Mouse (Mus musculus) layer of hippocampus, adult 11-12 months (tissue): ENCODE results near the gene Rps6.

Source experiments
- DNase-seq: peaks from one replicate; pipeline ENCODE4 v3.0.0; 2022; ENCODE audit warnings: low spot score

The Rps6 gene

DNA sequence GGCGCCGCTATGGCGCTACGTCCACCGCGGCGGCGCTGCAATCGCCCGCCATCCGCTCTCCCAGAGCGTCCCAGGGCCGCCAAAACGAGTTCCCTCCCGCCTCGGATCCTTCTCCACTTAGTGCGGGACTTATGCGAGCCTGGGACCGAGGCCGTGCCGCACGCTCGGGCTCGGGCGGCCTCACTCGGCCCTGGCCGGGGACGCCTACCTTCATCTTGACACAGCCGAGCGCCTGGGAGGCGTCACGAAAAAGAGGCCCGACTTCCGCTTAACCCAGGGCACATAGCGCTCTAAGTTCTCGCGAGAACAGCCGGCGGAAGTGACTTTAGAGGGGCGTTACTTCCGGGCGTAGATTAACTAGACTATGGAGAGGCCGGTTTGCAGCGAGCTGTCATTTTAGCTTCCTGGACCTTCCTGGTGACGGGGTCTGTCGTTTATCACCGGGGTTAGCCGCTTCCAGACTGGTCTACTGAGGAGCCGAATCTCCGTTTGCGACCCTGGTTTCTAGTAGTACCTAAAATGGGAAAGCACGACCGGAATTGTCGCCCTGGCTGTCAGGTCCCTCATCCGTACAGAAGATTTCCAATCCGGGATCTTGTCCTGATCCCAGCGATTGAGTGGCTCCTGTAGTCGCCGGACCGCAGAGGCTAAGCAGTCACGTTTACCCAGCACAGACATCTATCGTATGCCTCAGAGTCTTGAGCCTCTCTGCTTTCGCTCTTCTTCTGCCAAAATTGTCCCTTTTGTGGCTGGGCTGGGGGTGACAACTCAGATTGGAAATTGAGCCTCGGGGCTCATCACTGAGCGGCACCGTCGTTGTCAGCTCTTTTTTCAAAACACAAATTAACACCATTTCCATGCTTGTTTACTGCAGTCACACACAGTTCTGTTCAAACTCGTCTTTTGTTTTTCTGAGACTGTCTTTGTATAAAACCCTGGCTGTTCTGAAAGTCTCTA, at the start of gene Rps6:
Gene Rps6, minus strand, starts transcription at position 300 of the 957 bp plus-strand sequence.
- DNase-seq = peak; percentile 97

DNA sequence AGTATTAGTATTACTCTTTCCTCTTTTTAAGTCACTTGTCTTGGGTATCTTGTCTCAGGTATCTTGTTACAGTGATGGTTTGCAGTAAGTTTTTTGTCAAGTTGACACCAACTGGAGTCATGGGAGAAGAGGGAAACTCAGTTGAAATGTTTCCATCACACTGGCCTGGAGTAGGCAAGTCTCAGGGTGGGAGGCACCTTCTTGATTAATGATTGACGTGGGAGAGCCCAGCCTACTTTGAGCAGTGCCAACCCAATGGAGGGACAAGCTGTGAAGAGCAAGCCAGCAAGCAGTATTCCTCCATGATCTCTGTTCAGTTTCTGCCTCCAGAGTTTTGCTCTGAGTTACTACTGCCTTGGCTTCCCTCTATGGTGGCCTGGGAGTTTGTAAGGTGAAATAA, 48.7 kb upstream of the Rps6 start:
- DNase-seq = no peak

DNA sequence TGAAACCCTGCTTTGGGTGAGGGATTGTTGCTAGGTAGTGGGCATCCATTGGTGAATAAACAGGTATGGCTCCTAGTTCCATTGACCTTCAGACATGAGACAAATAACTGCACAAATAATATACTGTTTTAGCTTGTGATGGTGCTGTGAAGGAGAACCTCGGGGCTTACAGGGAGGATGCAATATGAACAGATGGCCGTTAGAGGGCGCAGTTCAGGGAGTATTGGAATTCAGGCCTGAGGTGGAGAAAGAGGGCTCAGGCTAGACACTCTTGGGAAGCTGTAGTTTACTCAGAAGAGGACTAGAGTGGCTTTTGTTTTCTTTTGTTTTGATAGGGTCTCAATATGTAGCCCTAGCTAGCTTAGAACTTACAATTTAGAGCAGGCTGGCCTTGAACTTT, 47.8 kb upstream of the Rps6 start:
- no peak for DNase-seq

DNA sequence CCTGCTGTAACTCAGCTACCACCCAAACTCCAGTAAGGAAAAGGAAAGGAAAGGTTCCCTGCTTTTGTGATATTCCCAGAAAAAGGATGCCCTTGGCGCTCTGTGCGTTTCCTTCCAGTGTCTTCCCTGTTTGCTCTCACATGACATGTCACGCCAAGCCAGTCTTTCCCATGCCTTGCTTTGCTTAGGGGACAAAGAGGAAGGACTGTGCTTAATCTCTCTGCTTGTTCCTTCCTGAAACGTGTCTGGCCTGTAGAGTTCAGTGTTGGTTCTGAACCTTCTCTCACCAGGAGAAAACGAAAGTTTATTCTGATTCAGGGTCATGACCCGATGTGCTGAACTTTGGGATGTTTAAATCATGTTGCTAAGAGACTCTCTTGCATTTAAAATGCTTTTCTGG, 45.1 kb upstream of the Rps6 start:
- DNase-seq = no peak

DNA sequence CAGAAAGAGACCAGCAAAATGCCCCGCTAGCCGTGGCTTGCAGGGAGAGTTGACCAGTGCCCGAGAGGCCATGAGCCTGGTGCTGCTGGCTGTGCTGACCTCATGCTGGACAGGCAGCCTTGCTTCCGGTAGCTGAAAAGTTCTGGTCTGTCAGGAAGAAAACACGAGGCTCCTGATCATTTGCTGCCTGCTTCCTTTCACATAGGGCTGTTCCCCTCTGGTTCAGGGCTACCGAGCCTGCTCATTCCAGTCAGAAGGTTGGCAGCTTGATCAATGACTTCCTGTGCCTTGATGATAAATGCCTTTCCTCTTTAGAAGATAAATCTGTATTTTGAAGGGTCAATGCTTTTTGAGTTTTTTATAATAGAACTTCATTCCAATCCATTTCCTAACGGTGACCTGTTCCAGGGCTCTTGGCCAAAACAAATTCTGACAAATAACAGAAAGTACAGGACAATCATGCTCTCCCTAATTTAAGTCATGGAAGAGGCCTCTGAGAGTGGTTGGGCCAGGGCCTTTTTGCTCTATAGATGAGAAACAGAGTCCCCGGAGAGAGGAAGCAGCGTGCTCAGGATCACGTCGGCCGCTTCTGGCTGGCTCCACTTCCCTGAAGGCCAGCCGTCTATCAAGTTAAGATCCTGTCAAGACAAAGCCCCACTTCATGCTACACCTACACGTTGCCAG, 41.7 kb upstream of the Rps6 start:
- no peak for DNase-seq

DNA sequence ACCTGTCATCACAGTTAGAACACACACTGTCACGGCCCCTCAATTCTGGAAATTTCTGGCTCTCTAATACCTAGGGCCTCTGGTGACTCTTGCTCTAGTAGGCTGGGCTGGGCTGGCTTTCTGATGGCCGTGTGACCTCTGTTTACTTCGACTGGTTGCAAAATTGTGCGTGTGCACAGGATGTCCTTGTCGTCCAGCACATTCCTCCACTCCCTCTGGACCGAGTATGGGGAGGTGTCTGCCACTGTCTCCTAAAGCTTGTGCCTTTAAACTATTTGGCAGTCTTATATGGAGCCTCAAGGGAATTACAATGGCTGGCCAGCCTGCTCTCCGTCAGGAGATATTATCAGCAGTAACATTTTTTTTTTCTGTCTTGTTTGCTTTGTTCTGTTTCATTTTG, 40.2 kb upstream of the Rps6 start:
- no peak for DNase-seq

DNA sequence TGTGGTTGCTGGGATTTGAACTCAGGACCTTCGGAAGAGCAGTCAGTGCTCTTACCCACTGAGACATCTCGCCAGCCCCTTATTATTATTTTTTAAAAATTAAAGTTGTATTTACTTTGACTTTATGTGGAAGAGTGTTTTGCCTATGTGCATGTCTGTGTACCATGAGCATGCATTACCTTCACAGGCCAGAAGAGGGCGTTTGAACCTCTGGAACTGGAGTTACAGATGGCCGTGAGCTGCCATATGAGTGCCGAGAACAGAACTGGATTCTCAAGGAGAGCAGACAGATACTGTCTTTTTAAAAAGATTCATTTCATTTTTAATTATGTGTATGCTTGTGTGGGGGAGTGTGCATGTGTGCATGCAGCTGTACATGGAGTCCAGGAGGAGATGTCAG, 30.7 kb upstream of the Rps6 start:
- DNase-seq = no peak

DNA sequence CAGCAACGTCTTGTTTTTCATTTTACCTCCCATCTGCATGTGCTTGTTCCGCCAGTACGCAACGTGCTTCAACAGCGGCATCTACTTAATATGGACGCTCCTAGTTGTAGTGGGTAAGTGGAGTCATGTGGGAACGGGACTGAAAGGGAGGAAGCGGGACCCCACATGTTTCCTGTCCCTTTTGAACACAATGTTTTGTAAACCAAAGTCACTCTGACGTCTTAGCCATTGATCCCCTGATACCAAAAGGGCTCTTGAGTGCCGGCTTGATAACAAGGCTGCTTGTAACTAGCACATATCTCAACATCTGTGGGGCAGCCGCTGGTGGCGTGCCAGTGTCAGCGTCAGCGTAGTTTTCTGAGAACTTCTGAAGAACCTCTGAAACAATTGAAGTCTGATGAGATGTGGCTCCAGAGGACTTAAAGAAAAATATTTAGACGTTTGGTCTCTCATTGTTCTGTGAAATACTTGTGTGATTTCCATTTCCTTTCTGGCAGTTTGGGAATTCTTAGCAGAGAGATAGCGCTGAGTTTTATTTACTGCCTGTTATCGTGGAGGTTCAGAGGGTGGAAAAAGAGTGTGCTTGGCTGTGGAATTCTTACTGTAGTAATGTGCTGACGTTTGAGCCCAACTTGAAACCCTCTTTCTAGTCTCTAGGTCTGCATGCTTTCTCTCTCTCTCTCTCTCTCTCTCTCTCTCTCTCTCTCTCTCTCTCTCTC, 29.1 kb upstream of the Rps6 start:
- DNase-seq = peak; percentile 10

DNA sequence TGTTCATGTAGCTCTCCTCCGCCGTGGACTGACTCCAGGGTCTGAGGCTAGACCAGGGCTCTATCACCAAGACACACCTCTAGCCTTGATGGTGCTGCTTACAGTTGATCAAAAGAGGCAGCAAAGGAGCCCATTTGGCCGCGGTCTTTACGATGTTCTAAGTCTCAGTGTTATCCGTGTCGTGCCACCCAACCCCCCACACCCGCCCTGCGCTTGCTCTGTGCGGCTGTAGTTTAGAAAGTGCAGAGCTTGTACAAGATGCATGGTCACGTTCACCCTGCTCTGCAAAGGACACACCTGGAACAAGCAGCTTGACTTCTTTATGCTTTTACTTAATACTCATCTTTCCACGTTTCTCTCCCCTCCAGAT, 28.6 kb upstream of the Rps6 start:
- DNase-seq = no peak

DNA sequence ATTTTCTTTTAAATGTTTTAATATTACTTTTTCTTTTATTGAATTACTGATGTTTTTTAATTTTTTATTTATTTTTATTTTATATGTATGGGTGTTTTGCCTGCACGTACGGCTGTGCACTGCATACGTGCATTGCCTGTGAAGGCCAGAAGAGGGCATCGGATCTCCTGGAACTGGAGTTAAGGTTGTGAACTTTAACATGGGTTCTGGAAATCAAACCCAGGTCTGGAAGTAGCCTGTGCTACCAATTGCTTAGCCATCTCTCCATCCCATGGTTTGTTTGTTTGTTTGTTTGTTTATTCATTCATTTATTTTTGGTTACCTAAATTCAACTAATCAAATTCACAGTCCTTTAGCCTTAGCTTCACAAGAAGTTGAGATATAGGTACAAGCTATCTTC, 27.7 kb upstream of the Rps6 start:
- peak; percentile 18 for DNase-seq

DNA sequence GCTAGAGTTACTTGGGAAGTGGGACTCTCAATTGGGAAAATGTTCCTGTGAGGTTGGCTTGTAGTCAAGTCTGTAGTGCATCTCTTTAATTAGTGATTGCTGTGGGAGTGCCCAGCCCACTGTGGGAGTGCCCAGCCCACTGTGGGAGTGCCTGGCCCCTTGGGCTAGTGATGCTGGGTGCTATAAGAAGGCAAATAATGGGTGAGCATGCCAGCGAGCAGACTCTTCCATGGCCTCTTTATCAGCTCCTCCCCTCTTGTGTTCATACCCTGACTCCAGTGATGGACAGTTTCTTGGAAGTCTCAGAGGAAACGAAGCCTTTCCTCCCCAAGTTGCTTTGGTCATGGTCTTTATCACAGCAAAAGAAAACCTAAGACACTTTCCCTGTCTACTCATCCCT, 25.2 kb upstream of the Rps6 start:
- DNase-seq = no peak

DNA sequence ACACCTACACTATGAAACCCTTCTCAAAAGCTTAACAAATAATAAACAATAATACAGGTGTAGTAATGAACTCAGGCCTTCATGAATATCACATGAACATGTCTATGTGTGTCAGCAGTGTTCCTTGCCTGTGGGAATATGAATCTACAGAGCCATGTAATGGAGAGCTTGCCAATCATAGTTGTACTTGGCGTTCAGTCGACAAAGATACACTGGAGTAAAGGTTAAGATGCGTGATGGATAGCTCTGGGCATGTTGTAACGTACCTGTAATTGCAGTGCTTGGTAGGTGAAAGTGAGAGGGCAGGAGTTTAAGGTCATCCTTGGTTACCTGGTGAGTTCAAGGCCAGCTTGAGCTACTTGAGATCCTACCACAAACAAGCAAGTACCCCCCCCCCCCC, 24.0 kb upstream of the Rps6 start:
- DNase-seq = no peak

DNA sequence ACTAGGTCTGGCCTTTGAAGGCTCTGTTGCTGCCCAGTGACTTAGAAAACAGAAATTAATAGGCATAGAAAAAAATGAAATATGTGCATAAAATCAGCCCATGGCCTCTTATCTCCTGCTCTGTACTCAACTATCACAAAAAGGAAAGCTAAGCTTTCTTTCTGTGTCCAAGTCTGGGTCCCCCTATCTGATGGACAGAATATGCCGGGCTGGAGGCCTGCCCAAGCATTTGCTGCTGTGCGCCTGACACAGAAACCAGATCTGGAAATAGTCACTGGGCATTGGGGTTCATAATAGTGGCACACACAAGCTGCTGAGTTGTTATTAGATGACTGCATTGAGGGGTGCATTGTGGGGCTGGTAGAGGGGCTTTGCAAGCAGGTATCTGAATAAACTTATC, 22.3 kb upstream of the Rps6 start:
- DNase-seq = no peak

DNA sequence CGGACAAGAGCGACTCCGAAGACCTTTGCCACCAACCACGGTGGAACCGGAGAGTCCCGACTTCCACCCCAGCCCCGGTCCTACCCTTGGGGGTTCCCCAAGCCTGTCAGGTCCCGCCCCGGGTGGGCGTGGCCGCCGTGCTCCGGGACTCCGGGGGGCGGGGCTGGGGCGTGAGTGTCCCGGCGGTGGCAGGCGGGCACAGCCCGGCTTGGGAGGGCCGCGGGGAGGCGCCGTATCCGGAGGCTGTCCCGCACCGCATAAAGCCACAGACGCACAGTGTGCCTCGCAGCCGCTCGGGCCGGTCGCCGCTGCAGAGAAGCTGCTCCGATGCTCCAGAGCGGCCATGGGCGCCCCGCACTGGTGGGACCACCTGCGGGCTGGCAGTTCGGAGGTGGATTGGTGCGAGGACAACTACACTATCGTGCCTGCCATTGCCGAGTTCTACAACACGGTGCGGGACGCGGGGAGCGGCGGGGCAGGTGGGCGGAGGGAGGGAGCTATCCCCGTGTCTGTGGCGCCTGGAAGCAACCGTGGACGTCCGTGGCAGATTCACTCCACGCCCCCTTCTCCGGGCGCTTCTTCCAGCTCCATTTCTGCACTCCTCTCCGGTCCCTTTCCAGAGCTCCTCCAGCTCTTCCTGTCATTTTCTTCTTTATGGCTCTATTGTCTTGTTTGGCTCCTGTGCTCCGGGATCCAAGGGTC, 17.1 kb upstream of the Rps6 start, which contains the start of gene Acer2:
Gene Acer2, plus strand, starts transcription at position 251 of the 702 bp plus-strand sequence.
- DNase-seq = peak; percentile 87

DNA sequence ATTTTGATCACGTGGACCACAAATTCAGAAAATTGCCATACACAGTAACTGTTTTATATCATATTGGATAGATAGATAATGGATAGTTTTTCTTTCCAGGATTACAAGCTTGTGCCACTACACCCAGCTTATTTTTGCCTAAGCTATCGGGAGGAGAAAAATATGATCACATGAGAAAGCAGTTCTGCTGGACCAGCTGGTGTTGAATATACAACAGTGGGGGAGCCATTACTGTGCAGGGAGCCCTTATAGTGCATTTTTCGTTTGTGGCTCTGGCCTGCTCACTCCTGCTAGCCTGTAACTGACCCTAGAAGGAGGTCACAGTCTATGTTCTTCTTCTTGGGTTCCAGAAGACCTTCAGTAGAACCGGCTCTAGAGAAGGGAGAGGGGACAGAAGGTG, 15.9 kb upstream of the Rps6 start:
- peak; percentile 27 for DNase-seq

DNA sequence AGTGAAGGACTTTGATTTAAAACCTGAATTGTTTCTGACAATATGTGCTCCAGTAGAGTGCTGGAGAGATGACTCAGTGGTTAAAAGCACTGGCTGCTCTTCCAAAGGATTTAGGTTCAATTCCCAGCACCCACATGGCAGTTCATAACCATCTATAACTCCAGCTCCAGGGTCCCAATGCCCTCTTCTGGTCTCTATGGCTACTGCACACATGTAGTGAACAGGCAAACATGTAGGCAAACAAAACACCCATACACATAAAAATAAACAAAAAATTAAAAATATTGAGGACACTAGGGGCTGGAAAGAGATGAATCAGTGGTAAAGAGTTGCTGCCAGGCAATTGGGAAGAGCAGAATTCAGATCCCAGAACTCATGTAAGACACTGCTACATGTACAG, 14.8 kb upstream of the Rps6 start:
- DNase-seq = no peak

DNA sequence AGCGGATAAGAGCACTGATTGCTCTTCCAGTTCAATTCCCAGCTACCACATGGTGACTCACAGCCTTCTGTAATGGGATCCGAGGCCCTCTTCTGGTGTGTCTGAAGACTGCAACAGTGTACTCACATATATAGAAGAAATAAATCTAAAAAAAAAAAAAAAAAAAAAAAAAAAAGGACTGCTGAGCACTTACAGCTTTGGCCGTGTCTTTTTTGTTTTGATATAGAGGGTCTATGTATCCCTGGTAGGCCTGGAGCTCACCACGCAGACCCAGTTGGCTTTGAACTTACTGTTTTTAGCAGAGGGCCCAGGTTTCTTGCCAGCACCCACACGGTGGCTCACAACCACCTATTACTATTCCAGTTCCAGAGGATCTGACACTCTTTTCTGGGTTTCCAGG, 6.9 kb upstream of the Rps6 start:
- no peak for DNase-seq

DNA sequence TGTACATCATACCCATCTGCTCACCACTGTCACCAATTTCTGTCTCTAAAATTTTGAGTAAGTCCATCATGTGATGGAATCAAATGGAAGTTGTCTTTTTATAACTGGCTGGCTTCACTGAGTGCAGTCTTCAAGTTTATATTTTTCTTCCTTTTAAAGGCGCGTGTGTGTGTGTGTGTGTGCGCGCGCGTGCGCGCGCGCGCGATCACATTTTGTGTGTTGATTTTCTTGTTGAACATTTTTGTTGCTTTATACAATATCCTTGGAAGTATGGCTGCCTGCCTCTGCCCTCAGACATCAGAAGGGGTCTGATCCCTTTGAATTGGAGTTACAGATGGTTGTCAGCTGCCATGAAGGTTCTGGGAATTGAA, 843 bp upstream of the Rps6 start:
- peak; percentile 21 for DNase-seq

DNA sequence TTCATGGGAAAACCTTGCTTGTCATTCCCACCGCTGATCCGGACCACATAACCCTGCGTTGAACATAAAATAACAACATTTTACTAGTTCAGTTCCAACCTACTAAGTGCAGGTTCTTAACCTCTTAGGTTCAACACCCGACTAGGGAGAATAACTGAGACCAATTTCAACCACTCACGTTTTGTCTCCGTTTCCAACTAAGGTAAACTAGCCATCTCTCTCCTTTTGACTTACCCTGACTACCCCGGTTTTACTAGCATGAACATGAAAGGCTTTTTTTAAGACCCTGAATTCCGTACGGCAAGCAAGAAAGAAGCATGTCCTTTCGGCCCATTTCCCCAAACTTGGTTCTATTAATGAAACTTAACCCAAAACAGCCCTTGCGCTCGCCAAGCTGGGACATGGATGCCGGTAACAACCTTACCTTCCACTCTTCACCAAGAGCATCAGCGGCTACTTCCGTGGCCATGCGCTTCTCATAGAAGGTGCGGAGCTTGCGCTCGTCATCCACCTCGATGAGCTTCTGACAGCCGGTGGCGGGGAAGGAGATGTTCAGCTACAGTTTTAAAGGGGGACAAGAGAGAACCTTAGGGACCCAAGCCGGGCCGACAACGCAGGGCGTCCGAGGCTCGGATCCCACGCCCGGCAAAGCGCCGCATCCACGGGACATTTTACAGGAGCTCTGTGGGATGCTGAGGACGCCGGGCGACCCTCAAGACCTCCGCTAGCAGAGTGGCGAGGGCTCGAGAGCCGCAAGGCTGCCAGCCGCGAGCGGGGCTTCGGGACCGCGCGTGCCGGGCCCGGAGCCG, 704 bp downstream of the Rps6 start:
- DNase-seq = peak; percentile 41

DNA sequence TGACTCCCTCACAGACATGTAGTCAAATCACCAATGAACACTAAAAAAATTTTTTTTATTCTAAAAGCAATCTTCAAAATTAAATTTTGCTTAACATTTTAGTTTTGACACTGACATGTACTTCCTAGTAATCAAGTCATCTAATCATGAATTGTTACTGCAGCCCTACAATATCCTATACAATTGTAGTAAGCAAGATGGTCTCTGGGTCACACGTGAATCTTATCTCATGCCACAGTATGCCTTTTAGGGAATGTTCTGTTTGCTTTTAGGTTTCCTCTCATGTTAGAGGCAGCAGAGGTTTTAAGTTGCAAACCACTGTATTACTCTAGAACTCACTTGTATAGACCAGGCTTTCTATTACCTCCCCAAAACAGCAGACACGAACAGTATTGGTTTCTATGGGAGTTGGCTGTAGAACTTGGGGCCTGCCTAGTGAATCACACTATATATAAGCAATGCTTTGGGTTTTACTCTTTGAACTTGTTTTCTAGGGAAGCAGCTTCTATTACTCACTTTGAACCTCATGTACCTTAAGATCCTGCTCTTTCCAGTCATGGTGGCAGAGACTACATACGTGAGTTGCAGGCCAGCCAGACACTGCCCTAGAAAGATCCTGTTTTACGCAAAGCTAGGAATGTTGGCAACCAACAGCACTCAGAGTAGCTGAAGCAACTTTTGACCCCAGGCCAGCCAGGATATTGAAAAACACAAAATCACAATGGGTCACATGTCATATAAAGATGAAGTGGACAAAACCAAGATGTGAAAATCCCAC, 4.2 kb downstream of the Rps6 start:
- DNase-seq = no peak

DNA sequence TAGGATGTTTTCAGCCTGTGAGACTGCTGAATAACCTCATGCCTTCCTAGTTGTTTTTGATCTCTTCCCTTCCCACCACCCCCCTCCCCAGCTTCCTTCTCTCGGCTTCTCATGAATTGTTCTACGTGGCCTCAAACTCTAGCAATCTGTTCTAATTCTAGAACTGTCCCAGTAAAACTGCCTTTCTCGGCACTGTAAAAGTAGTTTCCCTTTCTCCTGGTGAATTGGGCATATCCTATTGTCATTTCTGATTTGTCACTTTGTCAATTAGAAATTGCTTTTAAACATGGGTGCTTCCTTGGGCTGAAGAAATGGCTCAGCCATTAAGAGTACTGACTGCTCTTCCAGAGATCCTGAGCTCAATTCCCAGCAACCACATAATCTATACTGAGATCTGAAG, 5.2 kb downstream of the Rps6 start:
- DNase-seq = no peak
